Mouse (Mus musculus) limb, embryonic 12.5 days (tissue): ENCODE data around the gene Stk4. TPM values are rescaled to one million over a fixed set of nuclear protein-coding genes. Genes with fewer than 3 reads are reported as not detected.

Source experiments
- ATAC-seq: fragments of 200-750 bp; cut with Nextera tagmentation; 2 replicates; pipeline ENCODE4 v1.8.0; 2017; ENCODE audit warnings: low read depth, moderate TSS enrichment; ENCODE audit not compliant: insufficient number of reproducible peaks, insufficient read depth, low FRiP score, low TSS enrichment
- H3K27ac ChIP-seq: fragments of 300-500 bp; sonication (generic); 2 replicates; pipeline ENCODE4 v1.5.1; 2016; ENCODE audit warnings: mild to moderate bottlenecking, moderate library complexity
- H3K27me3 ChIP-seq: fragments of 300-500 bp; sonication (generic); 2 replicates; pipeline ENCODE4 v1.6.1; 2016; ENCODE audit warnings: mild to moderate bottlenecking, moderate library complexity
- H3K36me3 ChIP-seq: fragments of 300-500 bp; sonication (generic); 2 replicates; pipeline ENCODE4 v1.6.1; 2016; ENCODE audit warnings: mild to moderate bottlenecking, moderate library complexity
- H3K4me1 ChIP-seq: fragments of 300-500 bp; sonication (generic); replicated peaks from 2 replicates; pipeline ENCODE4 v1.6.1; 2016
- H3K4me2 ChIP-seq: fragments of 300-500 bp; sonication (generic); 2 replicates; pipeline ENCODE4 v1.6.1; 2016; ENCODE audit warnings: mild to moderate bottlenecking, moderate library complexity
- H3K4me3 ChIP-seq: fragments of 300-500 bp; sonication (generic); replicated peaks from 2 replicates; pipeline ENCODE4 v1.5.1; 2016; ENCODE audit warnings: mild to moderate bottlenecking
- H3K9ac ChIP-seq: fragments of 300-500 bp; sonication (generic); replicated peaks from 2 replicates; pipeline ENCODE4 v1.6.1; 2016; ENCODE audit warnings: mild to moderate bottlenecking, moderate library complexity
- H3K9me3 ChIP-seq: fragments of 300-500 bp; sonication (generic); 2 replicates; pipeline ENCODE4 v1.6.1; 2016; ENCODE audit warnings: mild to moderate bottlenecking, moderate library complexity
- WGBS: fragments of 180-500 bp; shearing (Covaris S2); methylation state at CpG from one replicate; pipeline ENCODE4 v1.1.7; 2016; 5-methylcytosine and 5-hydroxymethylcytosine counted together
- polyA plus RNA-seq: library from polyadenylated mRNA; unstranded; fragments of >200 nt; fragmentation: Nextera tagmentation; extraction: Ambion mirVana; gene quantifications from 2 replicates; pipeline ENCODE4 v1.2.1, GENCODE M21; 2016

Gene Stk4
- polyA plus RNA-seq, 1 experiment from 2014 or later = 29.6 TPM

DNA sequence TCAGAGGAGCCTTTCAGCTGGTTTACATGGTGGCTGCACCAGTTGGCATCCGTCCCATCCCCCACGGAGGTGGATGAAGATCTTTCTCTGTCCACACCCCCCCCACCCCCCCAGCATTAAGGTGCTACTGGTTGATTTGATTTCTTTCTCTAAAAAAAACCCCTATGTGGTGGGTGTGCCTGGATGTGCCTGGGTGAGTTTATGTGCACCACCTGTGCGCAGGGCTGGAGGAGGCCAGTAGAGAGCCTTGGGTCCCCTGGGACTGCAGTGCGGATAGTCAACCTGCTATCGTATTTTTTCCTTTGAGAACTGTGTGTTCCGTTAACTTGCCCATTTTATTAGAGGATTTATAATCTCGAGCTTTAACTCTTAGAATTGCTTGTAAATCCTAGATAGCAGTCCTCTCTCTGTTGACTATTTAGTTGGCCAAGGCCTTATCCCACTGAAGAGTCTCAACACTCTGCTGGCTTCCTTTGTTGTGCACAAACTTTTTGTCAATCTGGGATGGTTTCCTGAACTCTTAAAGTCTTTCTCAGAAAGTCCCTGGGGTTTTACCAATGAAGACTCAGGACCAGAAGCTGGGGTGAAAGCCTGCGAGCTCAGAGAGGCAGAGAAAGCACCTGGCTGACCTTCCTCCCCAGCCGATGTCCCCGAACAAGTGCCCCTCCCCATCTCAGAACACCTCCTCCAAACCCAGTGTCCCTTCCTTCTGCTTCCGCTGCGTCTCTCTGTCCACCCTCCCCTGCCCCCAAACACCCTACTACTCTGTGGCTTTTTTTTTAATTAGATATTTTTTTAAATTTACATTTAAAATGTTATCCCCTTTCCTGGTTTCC is 58.7 kb downstream of the Stk4 start:
- Histone ChIP-seq H3K4me2 (no peak overlapping the region), H3K27ac (no peak overlapping the region; the same call in 1 of the 2 replicates), H3K27me3 (no peaks in the 10 kb centered on the region), H3K9ac (no peak overlapping the region), H3K36me3 (peaks cover 9% of the 10 kb centered on the region; the same call in 1 of the 2 replicates), H3K9me3 (no peaks in the 10 kb centered on the region), H3K4me3 (no peak overlapping the region), H3K4me1 (peaks cover 33% of the 10 kb centered on the region)
- no peak for ATAC-seq
- WGBS = 76% methylated on average over 12 of the region's 12 CpGs

DNA sequence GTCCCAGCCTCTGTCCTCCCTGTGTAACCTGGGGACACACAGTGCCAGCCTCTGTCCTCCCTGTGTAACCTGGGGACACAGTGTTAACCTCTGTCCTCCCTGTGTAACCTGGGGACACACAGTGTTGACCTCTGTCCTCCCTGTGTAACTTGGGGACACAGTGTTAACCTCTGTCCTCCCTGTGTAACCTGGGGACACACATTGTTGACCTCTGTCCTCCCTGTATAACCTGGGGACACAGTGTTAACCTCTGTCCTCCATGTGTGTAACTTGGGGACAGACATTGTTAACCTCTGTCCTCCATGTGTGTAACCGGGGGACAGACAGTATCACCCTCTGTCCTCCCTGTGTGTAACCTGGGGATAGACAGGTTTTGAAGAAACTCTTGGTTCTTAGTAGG is 61.5 kb downstream of the Stk4 start:
- Histone ChIP-seq H3K4me1 (peaks cover 36% of the 10 kb centered on the region), H3K4me2 (no peak overlapping the region), H3K9ac (no peak overlapping the region), H3K9me3 (no peaks in the 10 kb centered on the region), H3K4me3 (no peak overlapping the region), H3K36me3 (peaks cover 13% of the 10 kb centered on the region; the same call in 1 of the 2 replicates), H3K27ac (no peak overlapping the region), H3K27me3 (no peaks in the 10 kb centered on the region)
- WGBS = 88% methylated on average over 1 of the region's 1 CpGs
- no peak for ATAC-seq

DNA sequence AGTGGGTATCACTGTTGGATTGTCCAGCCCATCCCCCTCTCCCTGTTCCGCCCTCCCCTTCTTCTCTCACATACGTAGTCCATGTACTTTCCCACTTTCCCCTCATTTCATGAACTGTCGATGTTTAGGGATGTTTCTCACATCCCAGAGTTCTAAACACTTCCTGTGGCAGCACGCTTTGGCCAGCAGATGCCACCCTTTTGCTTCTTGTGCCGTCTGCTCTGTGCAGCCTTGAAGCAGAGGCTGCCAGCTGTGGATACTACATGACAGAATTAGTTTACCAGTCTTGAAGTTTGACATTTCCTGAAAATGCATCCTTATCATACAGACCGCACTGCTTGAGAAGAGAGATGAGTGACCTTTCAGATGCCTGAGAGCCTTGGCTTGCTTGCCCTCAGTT is 64.4 kb downstream of the Stk4 start:
- H3K36me3 ChIP-seq = peaks cover 13% of the 10 kb centered on the region; the same call in 1 of the 2 replicates
- H3K9ac ChIP-seq = no peak overlapping the region
- no peak overlapping the region for H3K4me3 ChIP-seq
- H3K9me3 ChIP-seq = no peaks in the 10 kb centered on the region
- H3K4me2 ChIP-seq = no peak overlapping the region
- ATAC-seq = no peak
- H3K27me3 ChIP-seq = no peaks in the 10 kb centered on the region
- H3K27ac ChIP-seq = no peak overlapping the region
- H3K4me1 ChIP-seq = peaks cover 34% of the 10 kb centered on the region
- WGBS = 84% methylated on average over 6 of the region's 6 CpGs

DNA sequence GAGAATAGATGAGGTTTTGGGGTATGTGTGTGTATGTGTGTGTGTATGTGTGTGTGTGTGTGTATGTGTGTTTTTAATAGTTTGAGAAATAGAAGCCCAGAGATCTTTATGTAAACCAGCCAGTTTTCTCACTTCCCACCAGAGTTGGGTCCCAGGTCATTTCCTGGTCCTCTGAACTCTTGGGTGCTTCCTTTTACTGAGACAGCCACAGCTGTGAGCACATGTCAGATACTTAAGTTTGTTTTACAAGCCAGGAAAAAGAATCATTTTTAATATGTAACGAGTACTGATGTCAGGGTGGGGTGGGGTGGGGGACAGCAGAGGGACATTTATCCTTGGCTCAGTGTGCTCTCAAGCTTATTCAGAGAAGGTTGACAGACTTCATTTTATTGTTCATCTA is 65.2 kb downstream of the Stk4 start:
- WGBS = 83% methylated on average over 1 of the region's 1 CpGs
- no peak overlapping the region for H3K9ac ChIP-seq
- no peak for ATAC-seq

GRCm38 (mm10) chr2:164136393-164136792 is 66.3 kb downstream of the Stk4 start:
- peak overlapping the region; percentile 93 for H3K27ac ChIP-seq

More for the DNA sequence above, 65.2 kb downstream of the Stk4 start:
- no peak overlapping the region for H3K4me3 ChIP-seq
- H3K27me3 ChIP-seq = no peaks in the 10 kb centered on the region
- peaks cover 13% of the 10 kb centered on the region; the same call in 1 of the 2 replicates for H3K36me3 ChIP-seq
- peaks cover 34% of the 10 kb centered on the region for H3K4me1 ChIP-seq
- H3K4me2 ChIP-seq = no peak overlapping the region
- H3K27ac ChIP-seq = no peak overlapping the region
- H3K9me3 ChIP-seq = no peaks in the 10 kb centered on the region

DNA sequence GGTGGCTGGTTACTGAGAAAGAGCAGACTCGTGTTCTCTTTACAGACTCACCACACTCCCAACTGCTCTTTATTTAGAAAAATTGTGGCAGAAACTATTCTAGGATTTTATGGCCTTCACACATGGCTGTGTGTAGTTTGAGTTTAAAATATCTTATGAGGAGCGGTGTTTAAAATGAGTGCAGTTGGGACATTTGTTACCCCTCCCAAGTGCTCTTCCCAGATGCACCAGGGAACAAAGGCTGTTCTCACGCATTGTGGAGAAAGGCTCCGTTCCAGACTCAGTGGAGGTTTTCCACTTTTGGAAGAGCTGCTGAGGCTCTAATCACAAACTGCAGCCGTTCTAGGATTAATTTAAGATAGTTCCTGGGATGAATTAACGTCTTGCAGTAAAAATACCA is 67.6 kb downstream of the Stk4 start:
- H3K9ac ChIP-seq = no peak overlapping the region

More at GRCm38 (mm10) chr2:164136393-164136792, 66.3 kb downstream of the Stk4 start:
- H3K4me3 ChIP-seq = no peak overlapping the region
- no peak for ATAC-seq
- H3K4me2 ChIP-seq = no peak overlapping the region
- no peaks in the 10 kb centered on the region for H3K27me3 ChIP-seq
- H3K4me1 ChIP-seq = peaks cover 37% of the 10 kb centered on the region
- no peaks in the 10 kb centered on the region for H3K9me3 ChIP-seq
- 31% methylated on average over 2 of the region's 2 CpGs for WGBS
- H3K9ac ChIP-seq = no peak overlapping the region
- H3K36me3 ChIP-seq = peaks cover 7% of the 10 kb centered on the region; the same call in 1 of the 2 replicates

DNA sequence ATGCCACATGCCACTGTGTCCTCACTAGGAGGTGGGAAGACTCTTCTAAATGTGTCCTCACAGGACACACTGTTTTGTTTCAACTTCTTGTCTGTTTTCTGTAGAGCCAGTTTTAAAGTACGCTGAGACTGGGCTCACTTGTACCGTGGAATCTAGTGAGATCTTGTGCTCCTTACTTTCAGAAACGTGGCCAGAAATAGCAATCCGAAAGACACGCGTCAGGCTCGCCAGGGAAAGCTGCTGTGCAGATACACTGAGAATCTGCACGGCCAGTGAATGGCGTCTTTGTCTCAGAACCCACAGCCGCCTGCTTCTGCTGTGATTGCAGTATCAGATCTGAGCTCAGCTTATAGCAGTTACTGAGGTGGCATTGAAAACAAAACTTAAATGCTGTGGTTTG is 71.9 kb downstream of the Stk4 start:
- Histone ChIP-seq H3K4me1 (peaks cover 46% of the 10 kb centered on the region), H3K4me2 (no peak overlapping the region), H3K27ac (peak overlapping the region; percentile 92), H3K36me3 (no peaks in the 10 kb centered on the region), H3K4me3 (no peak overlapping the region), H3K9me3 (no peaks in the 10 kb centered on the region), H3K27me3 (no peaks in the 10 kb centered on the region), H3K9ac (no peak overlapping the region)
- no peak for ATAC-seq
- 70% methylated on average over 10 of the region's 10 CpGs for WGBS

More for the DNA sequence above, 67.6 kb downstream of the Stk4 start:
- peaks cover 3% of the 10 kb centered on the region; the same call in 1 of the 2 replicates for H3K36me3 ChIP-seq
- ATAC-seq = no peak
- no peak overlapping the region for H3K4me3 ChIP-seq
- no peaks in the 10 kb centered on the region for H3K9me3 ChIP-seq
- 37% methylated on average over 6 of the region's 6 CpGs for WGBS
- H3K4me2 ChIP-seq = peak overlapping the region; percentile 32; the same call in 1 of the 2 replicates
- H3K4me1 ChIP-seq = peaks cover 47% of the 10 kb centered on the region
- peak overlapping the region; percentile 93 for H3K27ac ChIP-seq
- H3K27me3 ChIP-seq = no peaks in the 10 kb centered on the region

GRCm38 (mm10) chr2:164144025-164144424 is 73.9 kb downstream of the Stk4 start:
- peaks cover 38% of the 10 kb centered on the region for H3K4me1 ChIP-seq
- H3K9ac ChIP-seq = no peak overlapping the region
- H3K36me3 ChIP-seq = peaks cover 5% of the 10 kb centered on the region; the same call in 1 of the 2 replicates
- 81% methylated on average over 6 of the region's 6 CpGs for whole genome bisulfite sequencing
- ATAC-seq = no peak
- H3K27ac ChIP-seq = no peak overlapping the region
- H3K4me2 ChIP-seq = no peak overlapping the region
- H3K27me3 ChIP-seq = no peaks in the 10 kb centered on the region
- H3K4me3 ChIP-seq = no peak overlapping the region
- no peaks in the 10 kb centered on the region for H3K9me3 ChIP-seq

GRCm38 (mm10) chr2:164144541-164144940 is 74.4 kb downstream of the Stk4 start:
- Histone ChIP-seq H3K4me1 (peaks cover 43% of the 10 kb centered on the region), H3K4me3 (no peak overlapping the region), H3K27me3 (no peaks in the 10 kb centered on the region), H3K9ac (no peak overlapping the region), H3K36me3 (peaks cover 5% of the 10 kb centered on the region; the same call in 1 of the 2 replicates), H3K27ac (no peak overlapping the region), H3K4me2 (no peak overlapping the region), H3K9me3 (no peaks in the 10 kb centered on the region)
- 82% methylated on average over 10 of the region's 10 CpGs for WGBS
- ATAC-seq = no peak

- Histone ChIP-seq H3K9ac (no peak overlapping the region), H3K4me3 (no peak overlapping the region), H3K9me3 (no peaks in the 10 kb centered on the region), H3K4me2 (no peak overlapping the region), H3K4me1 (peaks cover 59% of the 10 kb centered on the region), H3K36me3 (peaks cover 10% of the 10 kb centered on the region; the same call in 1 of the 2 replicates), H3K27ac (no peak overlapping the region), H3K27me3 (no peaks in the 10 kb centered on the region)
- ATAC-seq = no peak
- 94% methylated on average over 12 of the region's 12 CpGs for WGBS
Observed at GRCm38 (mm10) chr2:164146556-164146955, 76.4 kb downstream of the Stk4 start.

GRCm38 (mm10) chr2:164150086-164150760 is 80.1 kb downstream of the Stk4 start:
- H3K9me3 ChIP-seq = no peaks in the 10 kb centered on the region
- peaks cover 35% of the 10 kb centered on the region for H3K4me1 ChIP-seq
- peak overlapping the region; percentile 26; the same call in 1 of the 2 replicates for H3K4me2 ChIP-seq
- ATAC-seq = peak; percentile 90
- no peaks in the 10 kb centered on the region for H3K27me3 ChIP-seq
- WGBS = 23% methylated on average over 14 of the region's 14 CpGs
- H3K4me3 ChIP-seq = no peak overlapping the region
- peak overlapping the region; percentile 92 for H3K27ac ChIP-seq
- no peak overlapping the region for H3K9ac ChIP-seq
- H3K36me3 ChIP-seq = peaks cover 42% of the 10 kb centered on the region
